Mouse (Mus musculus) small intestine, adult 2 months (tissue): ENCODE data around the gene Dyrk1b.

Source experiments
- CTCF ChIP-seq: fragments of 200-500 bp; IDR thresholded peaks from 2 replicates; pipeline ENCODE4 v1.5.1; 2012; ENCODE audit warnings: low read depth, mild to moderate bottlenecking, control low read depth, inconsistent platforms, low read length, moderate library complexity, mixed read lengths; ENCODE audit not compliant: insufficient replicate concordance, insufficient read length; ENCODE audit errors: extremely low read depth
- POLR2A ChIP-seq: fragments of 200-500 bp; IDR thresholded peaks from 2 replicates; pipeline ENCODE4 v1.6.1; 2012; ENCODE audit warnings: low read depth, mild to moderate bottlenecking, control low read depth, inconsistent platforms, low read length, moderate library complexity

GRCm38 (mm10) chr7:28208396-28208987 lies 29.2 kb downstream of the Dyrk1b start:
- no peak for TF ChIP-seq CTCF
- no peak for TF ChIP-seq POLR2A
